Mouse (Mus musculus): ENCODE results near the gene Kras. TPM values are rescaled to one million over a fixed set of nuclear protein-coding genes. Genes with fewer than 3 reads are reported as not detected.

Gene Kras
- polyA plus RNA-seq, 1 experiment from 2014 or later: 79.8 TPM

- peaks cover 7% of the 10 kb centered on the region for H3K36me3 ChIP-seq (ENCODE audit: control insufficient read depth, insufficient read depth, low read length)
These were observed 39.2 kb downstream of the Kras start, which contains the start of the genes Casc1 and Etfrf1 for GRCm38 (mm10) chr6:145210816-145211338. Casc1 (minus strand) TSS chr6:145211005. Etfrf1 (plus strand) TSS chr6:145211134.

DNA sequence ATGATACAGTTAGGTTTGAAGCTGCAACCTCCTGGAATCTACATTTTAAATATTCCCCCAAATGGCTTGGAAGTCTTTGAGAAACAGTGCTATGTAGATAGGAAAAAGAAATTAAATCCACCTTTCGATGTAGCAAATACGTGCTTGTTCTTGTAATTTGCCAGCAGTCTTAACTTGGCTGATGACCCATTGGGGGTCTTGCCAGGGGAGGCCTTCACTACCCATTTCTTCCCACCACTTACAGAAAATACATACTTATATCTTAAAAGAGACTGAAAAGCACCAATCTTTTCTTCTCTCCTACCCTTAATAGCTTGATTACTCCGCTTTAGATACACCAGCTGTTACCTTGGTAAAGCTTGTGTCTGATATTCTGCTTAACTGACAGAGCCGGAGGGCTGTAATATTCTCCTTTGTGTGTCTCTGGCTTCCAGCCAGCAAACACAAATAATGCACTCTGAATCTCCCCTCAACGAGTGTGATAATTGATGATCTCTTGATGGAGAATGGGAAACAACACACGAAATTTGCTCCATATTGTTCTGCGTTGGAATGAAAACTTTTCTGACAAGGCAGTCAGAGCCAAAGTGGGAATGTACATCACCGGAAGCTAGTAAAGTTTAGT, 39.9 kb downstream of the Kras start:
- Histone ChIP-seq H3K9ac (ENCODE audit: low read length) (peak overlapping the region; percentile 43), H3K27ac (ENCODE audit: low read depth) (peak overlapping the region; percentile 73), H3K9me3 (ENCODE audit: control insufficient read depth, low read length) (no peaks in the 10 kb centered on the region), H3K36me3 (ENCODE audit: control insufficient read depth, insufficient read depth, low read length) (peaks cover 2% of the 10 kb centered on the region; the same call in 1 of the 2 replicates), H3K4me2 (ENCODE audit: low read length) (peak overlapping the region; percentile 67), H3K27me3 (replicated peaks; ENCODE audit: control insufficient read depth, insufficient read depth, low read length) (no peaks in the 10 kb centered on the region), H3K4me3 (ENCODE audit: low read depth, low read length) (peak overlapping the region; percentile 77), H3K4me1 (replicated peaks; ENCODE audit: control insufficient read depth, insufficient read depth, low read length) (peaks cover 12% of the 10 kb centered on the region)
- ATAC-seq (replicated peaks; ENCODE audit: low FRiP score, low TSS enrichment, low read depth) (no peak; the same call in 1 of the 2 replicates), DNase-seq (ENCODE audit: low spot score) (no peak)
- 34% methylated on average over 8 of the region's 8 CpGs for WGBS

More at GRCm38 (mm10) chr6:145210816-145211338, 39.2 kb downstream of the Kras start, which contains the start of the genes Casc1 and Etfrf1:
- Histone ChIP-seq H3K9me3 (ENCODE audit: control insufficient read depth, low read length) (no peaks in the 10 kb centered on the region), H3K27ac (ENCODE audit: low read depth) (peak within 1 kb of the TSS; percentile 94), H3K4me3 (ENCODE audit: low read depth, low read length) (peak within 1 kb of the TSS; percentile 77), H3K9ac (ENCODE audit: low read length) (peak within 1 kb of the TSS; percentile 77), H3K4me2 (ENCODE audit: low read length) (peak within 1 kb of the TSS; percentile 67), H3K27me3 (replicated peaks; ENCODE audit: control insufficient read depth, insufficient read depth, low read length) (no peaks in the 10 kb centered on the region), H3K4me1 (replicated peaks; ENCODE audit: control insufficient read depth, insufficient read depth, low read length) (peaks cover 12% of the 10 kb centered on the region)
- DNase-seq (ENCODE audit: low spot score) (peak; percentile 97), ATAC-seq (replicated peaks; ENCODE audit: low FRiP score, low TSS enrichment, low read depth) (peak; percentile 100)
- under 1% methylated on average over 36 of the region's 36 CpGs for WGBS

- no peak overlapping the region for H3K4me3 ChIP-seq (ENCODE audit: low read depth, low read length)
- no peak overlapping the region for H3K9ac ChIP-seq (ENCODE audit: low read length)
- DNase-seq (ENCODE audit: low spot score) (no peak), ATAC-seq (replicated peaks; ENCODE audit: low FRiP score, low TSS enrichment, low read depth) (no peak)
- H3K9me3 ChIP-seq (ENCODE audit: control insufficient read depth, low read length): no peaks in the 10 kb centered on the region
- 74% methylated on average over 10 of the region's 10 CpGs for WGBS
- H3K27me3 ChIP-seq (replicated peaks; ENCODE audit: control insufficient read depth, insufficient read depth, low read length): no peaks in the 10 kb centered on the region
- no peaks in the 10 kb centered on the region for H3K36me3 ChIP-seq (ENCODE audit: control insufficient read depth, insufficient read depth, low read length)
- peaks cover 2% of the 10 kb centered on the region; the same call in 1 of the 2 replicates for H3K4me1 ChIP-seq (replicated peaks; ENCODE audit: control insufficient read depth, insufficient read depth, low read length)
- no peak overlapping the region for H3K27ac ChIP-seq (ENCODE audit: low read depth)
- no peak overlapping the region for H3K4me2 ChIP-seq (ENCODE audit: low read length)
These were observed 44.9 kb downstream of the Kras start for GRCm38 (mm10) chr6:145205142-145205541.

GRCm38 (mm10) chr6:145204440-145204839, 45.6 kb downstream of the Kras start:
- Histone ChIP-seq H3K27ac (ENCODE audit: low read depth) (no peak overlapping the region), H3K4me3 (ENCODE audit: low read depth, low read length) (no peak overlapping the region), H3K4me2 (ENCODE audit: low read length) (no peak overlapping the region), H3K36me3 (ENCODE audit: control insufficient read depth, insufficient read depth, low read length) (no peaks in the 10 kb centered on the region), H3K9ac (ENCODE audit: low read length) (no peak overlapping the region), H3K4me1 (replicated peaks; ENCODE audit: control insufficient read depth, insufficient read depth, low read length) (no peaks in the 10 kb centered on the region), H3K9me3 (ENCODE audit: control insufficient read depth, low read length) (no peaks in the 10 kb centered on the region), H3K27me3 (replicated peaks; ENCODE audit: control insufficient read depth, insufficient read depth, low read length) (no peaks in the 10 kb centered on the region)
- ATAC-seq (replicated peaks; ENCODE audit: low FRiP score, low TSS enrichment, low read depth) (no peak), DNase-seq (ENCODE audit: low spot score) (no peak)
- 87% methylated on average over 6 of the region's 6 CpGs for WGBS

GRCm38 (mm10) chr6:145202432-145203125, 47.5 kb downstream of the Kras start:
- DNase-seq (ENCODE audit: low spot score) (no peak), ATAC-seq (replicated peaks; ENCODE audit: low FRiP score, low TSS enrichment, low read depth) (no peak)
- no peaks in the 10 kb centered on the region for H3K4me1 ChIP-seq (replicated peaks; ENCODE audit: control insufficient read depth, insufficient read depth, low read length)
- H3K9ac ChIP-seq (ENCODE audit: low read length): no peak overlapping the region
- no peak overlapping the region for H3K27ac ChIP-seq (ENCODE audit: low read depth)
- 74% methylated on average over 13 of the region's 13 CpGs for WGBS
- H3K4me2 ChIP-seq (ENCODE audit: low read length): no peak overlapping the region
- H3K27me3 ChIP-seq (replicated peaks; ENCODE audit: control insufficient read depth, insufficient read depth, low read length): no peaks in the 10 kb centered on the region
- H3K36me3 ChIP-seq (ENCODE audit: control insufficient read depth, insufficient read depth, low read length): no peaks in the 10 kb centered on the region
- H3K4me3 ChIP-seq (ENCODE audit: low read depth, low read length): no peak overlapping the region
- no peaks in the 10 kb centered on the region for H3K9me3 ChIP-seq (ENCODE audit: control insufficient read depth, low read length)

DNA sequence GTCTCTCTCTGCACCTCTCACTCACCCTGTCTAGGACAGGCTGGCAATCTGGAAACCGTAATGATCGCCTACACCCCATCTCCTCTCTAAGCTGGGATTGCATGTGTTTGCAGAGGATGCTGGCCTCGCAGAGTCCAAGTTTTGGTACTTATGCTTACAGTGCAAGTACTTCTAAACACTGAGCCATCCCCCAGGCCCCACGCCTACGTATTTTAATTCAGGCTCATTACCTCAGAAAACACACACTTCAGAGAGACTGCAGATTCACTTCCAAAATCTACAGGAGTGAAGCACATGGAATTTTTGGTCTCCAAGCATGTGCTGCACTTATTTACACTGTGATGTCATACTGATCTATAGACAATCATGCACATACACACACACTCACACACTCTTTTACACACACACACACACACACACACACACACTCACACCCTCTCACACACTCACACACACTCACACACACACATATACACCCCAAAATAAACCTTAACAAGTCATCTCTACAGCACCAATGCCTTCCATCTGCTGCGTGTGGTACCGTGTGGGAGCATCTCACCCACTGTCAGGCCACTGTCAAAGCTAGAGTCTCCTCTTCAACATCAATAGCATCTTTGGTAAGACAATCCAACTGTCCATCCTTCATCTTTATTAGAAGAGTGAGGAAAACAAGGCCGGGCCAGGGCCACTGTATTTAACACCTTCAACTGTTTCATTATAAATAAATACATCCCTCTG, 51.9 kb downstream of the Kras start:
- H3K4me1 ChIP-seq (replicated peaks; ENCODE audit: control insufficient read depth, insufficient read depth, low read length): no peaks in the 10 kb centered on the region
- no peak overlapping the region for H3K9ac ChIP-seq (ENCODE audit: low read length)
- no peaks in the 10 kb centered on the region for H3K9me3 ChIP-seq (ENCODE audit: control insufficient read depth, low read length)
- ATAC-seq (replicated peaks; ENCODE audit: low FRiP score, low TSS enrichment, low read depth): no peak
- WGBS: 93% methylated on average over 8 of the region's 8 CpGs
- H3K4me3 ChIP-seq (ENCODE audit: low read depth, low read length): no peak overlapping the region
- no peak overlapping the region for H3K4me2 ChIP-seq (ENCODE audit: low read length)
- no peaks in the 10 kb centered on the region for H3K36me3 ChIP-seq (ENCODE audit: control insufficient read depth, insufficient read depth, low read length)
- H3K27ac ChIP-seq (ENCODE audit: low read depth): no peak overlapping the region
- no peak for DNase-seq (ENCODE audit: low spot score)
- H3K27me3 ChIP-seq (replicated peaks; ENCODE audit: control insufficient read depth, insufficient read depth, low read length): no peaks in the 10 kb centered on the region

- WGBS: 70% methylated on average over 11 of the region's 11 CpGs
- Histone ChIP-seq H3K4me2 (ENCODE audit: low read length) (no peak overlapping the region), H3K27me3 (replicated peaks; ENCODE audit: control insufficient read depth, insufficient read depth, low read length) (no peaks in the 10 kb centered on the region), H3K36me3 (ENCODE audit: control insufficient read depth, insufficient read depth, low read length) (no peaks in the 10 kb centered on the region), H3K4me1 (replicated peaks; ENCODE audit: control insufficient read depth, insufficient read depth, low read length) (no peaks in the 10 kb centered on the region), H3K4me3 (ENCODE audit: low read depth, low read length) (no peak overlapping the region), H3K9me3 (ENCODE audit: control insufficient read depth, low read length) (no peaks in the 10 kb centered on the region), H3K27ac (ENCODE audit: low read depth) (no peak overlapping the region), H3K9ac (ENCODE audit: low read length) (no peak overlapping the region)
- ATAC-seq (replicated peaks; ENCODE audit: low FRiP score, low TSS enrichment, low read depth) (no peak), DNase-seq (ENCODE audit: low spot score) (no peak)
These were observed 56.6 kb downstream of the Kras start for GRCm38 (mm10) chr6:145193446-145193845.

DNA sequence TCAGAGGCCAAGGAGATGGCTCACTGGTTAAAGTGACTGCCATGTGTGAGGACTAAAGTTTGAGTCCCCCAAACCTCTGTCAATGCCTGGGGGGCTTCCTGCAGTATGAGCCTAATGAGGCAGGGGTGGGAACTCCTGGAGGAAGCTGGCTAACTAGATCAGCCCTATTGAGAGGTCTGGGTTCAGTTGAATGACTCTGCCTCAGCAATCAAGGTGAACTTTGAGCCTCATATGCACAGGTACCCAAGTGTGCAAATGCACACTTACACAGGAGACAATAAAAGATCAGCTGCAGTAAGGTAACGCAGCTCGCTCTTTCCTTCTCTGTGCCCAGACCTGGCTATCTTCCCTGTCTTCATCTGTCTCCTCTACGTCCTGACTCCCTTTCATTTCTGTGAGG, 57.0 kb downstream of the Kras start:
- Histone ChIP-seq H3K27me3 (replicated peaks; ENCODE audit: control insufficient read depth, insufficient read depth, low read length) (no peaks in the 10 kb centered on the region), H3K4me3 (ENCODE audit: low read depth, low read length) (no peak overlapping the region), H3K9ac (ENCODE audit: low read length) (no peak overlapping the region), H3K9me3 (ENCODE audit: control insufficient read depth, low read length) (no peaks in the 10 kb centered on the region), H3K36me3 (ENCODE audit: control insufficient read depth, insufficient read depth, low read length) (no peaks in the 10 kb centered on the region), H3K27ac (ENCODE audit: low read depth) (no peak overlapping the region), H3K4me2 (ENCODE audit: low read length) (no peak overlapping the region), H3K4me1 (replicated peaks; ENCODE audit: control insufficient read depth, insufficient read depth, low read length) (no peaks in the 10 kb centered on the region)
- ATAC-seq (replicated peaks; ENCODE audit: low FRiP score, low TSS enrichment, low read depth) (no peak), DNase-seq (ENCODE audit: low spot score) (no peak)
- 83% methylated on average over 3 of the region's 3 CpGs for WGBS
